Mouse (Mus musculus) heart, postnatal 0 days (tissue): ENCODE measurements around the gene Aox2. TPM values are rescaled to one million over a fixed set of nuclear protein-coding genes. Genes with fewer than 3 reads are reported as not detected.

Source experiments
- ATAC-seq: fragments of 200-750 bp; cut with Nextera tagmentation; 2 replicates; pipeline ENCODE4 v1.8.0; 2017; ENCODE audit warnings: low read depth, moderate number of reproducible peaks, moderate library complexity; ENCODE audit not compliant: insufficient read depth
- DNase-seq: peaks from one replicate; pipeline ENCODE4 v3.0.0-alpha.2; 2016; ENCODE audit warnings: low spot score
- H3K27ac ChIP-seq: fragments of 300-500 bp; sonication (generic); 2 replicates; pipeline ENCODE4 v1.5.1; 2014; ENCODE audit warnings: low read depth, mild to moderate bottlenecking
- H3K27me3 ChIP-seq: fragments of 300-500 bp; sonication (generic); 2 replicates; pipeline ENCODE4 v1.6.1; 2014; ENCODE audit warnings: low read length, mixed read lengths; ENCODE audit not compliant: control insufficient read depth, insufficient read depth
- H3K36me3 ChIP-seq: fragments of 300-500 bp; sonication (generic); replicated peaks from 2 replicates; pipeline ENCODE4 v1.6.1; 2014; ENCODE audit warnings: low read length, mixed read lengths; ENCODE audit not compliant: control insufficient read depth, insufficient read depth
- H3K4me1 ChIP-seq: fragments of 300-500 bp; sonication (generic); 2 replicates; pipeline ENCODE4 v1.6.1; 2014; ENCODE audit warnings: antibody characterized with exemption; ENCODE audit not compliant: control insufficient read depth, insufficient read depth
- H3K4me2 ChIP-seq: fragments of 300-500 bp; sonication (generic); 2 replicates; pipeline ENCODE4 v1.6.1; 2014; ENCODE audit warnings: low read depth, mild to moderate bottlenecking, low read length, moderate library complexity
- H3K4me3 ChIP-seq: fragments of 300-500 bp; sonication (generic); 2 replicates; pipeline ENCODE4 v1.5.1; 2014; ENCODE audit warnings: low read depth, low read length
- H3K9ac ChIP-seq: fragments of 300-500 bp; sonication (generic); replicated peaks from 2 replicates; pipeline ENCODE4 v1.6.1; 2014; ENCODE audit warnings: low read depth, low read length, mixed read lengths
- H3K9me3 ChIP-seq: fragments of 300-500 bp; sonication (generic); replicated peaks from 2 replicates; pipeline ENCODE4 v1.6.1; 2016; ENCODE audit warnings: low read length; ENCODE audit not compliant: control insufficient read depth
- CTCF ChIP-seq: IDR thresholded peaks from 2 replicates; pipeline ENCODE4 v1.5.1; 2016; ENCODE audit warnings: antibody characterized with exemption, control low read depth, low read depth
- EP300 ChIP-seq: IDR thresholded peaks from 2 replicates; pipeline ENCODE4 v1.6.1; 2016; ENCODE audit warnings: antibody characterized with exemption, low read depth
- WGBS: fragments of 180-500 bp; shearing (Covaris S2); extraction: QIAGEN DNeasy Blood & Tissue Kit; methylation state at CpG from one replicate; pipeline ENCODE4 v1.1.7; 2014; 5-methylcytosine and 5-hydroxymethylcytosine counted together
- polyA plus RNA-seq: library from polyadenylated mRNA; unstranded; fragments of >200 nt; fragmentation: Nextera tagmentation; extraction: Ambion mirVana; gene quantifications from 2 replicates; pipeline ENCODE4 v1.2.1, GENCODE M21; 2015
- total RNA-seq: library from RNA; depleted of rRNA; stranded (reverse); fragments of >200 nt; gene quantifications from 2 replicates; pipeline ENCODE4 v1.2.3, GENCODE M21; 2014; ENCODE audit warnings: low replicate concordance

Aox2 gene
- total and polyA plus RNA-seq, 2 experiments from 2014 or later = 0.08 TPM; not detected in 1

- Histone ChIP-seq H3K9ac (no peak overlapping the region), H3K4me2 (no peak overlapping the region), H3K36me3 (no peaks in the 10 kb centered on the region), H3K27me3 (no peaks in the 10 kb centered on the region), H3K27ac (no peak overlapping the region), H3K9me3 (no peaks in the 10 kb centered on the region), H3K4me1 (no peaks in the 10 kb centered on the region), H3K4me3 (no peak overlapping the region)
- ATAC-seq (no peak), DNase-seq (no peak)
- TF ChIP-seq EP300 (no peak), CTCF (no peak)
- 57% methylated on average over 8 of the region's 8 CpGs for WGBS
Measured at GRCm38 (mm10) chr1:58307181-58307580, 29.1 kb downstream of the Aox2 start.

GRCm38 (mm10) chr1:58308594-58308993 lies 30.5 kb downstream of the Aox2 start:
- ATAC-seq = no peak
- WGBS = 79% methylated on average over 8 of the region's 8 CpGs
- Histone ChIP-seq H3K9ac (no peak overlapping the region), H3K4me1 (no peaks in the 10 kb centered on the region), H3K27ac (no peak overlapping the region), H3K27me3 (no peaks in the 10 kb centered on the region), H3K36me3 (no peaks in the 10 kb centered on the region), H3K9me3 (no peaks in the 10 kb centered on the region), H3K4me2 (no peak overlapping the region), H3K4me3 (no peak overlapping the region)
- TF ChIP-seq EP300 (no peak), CTCF (no peak)
- no peak for DNase-seq

DNA sequence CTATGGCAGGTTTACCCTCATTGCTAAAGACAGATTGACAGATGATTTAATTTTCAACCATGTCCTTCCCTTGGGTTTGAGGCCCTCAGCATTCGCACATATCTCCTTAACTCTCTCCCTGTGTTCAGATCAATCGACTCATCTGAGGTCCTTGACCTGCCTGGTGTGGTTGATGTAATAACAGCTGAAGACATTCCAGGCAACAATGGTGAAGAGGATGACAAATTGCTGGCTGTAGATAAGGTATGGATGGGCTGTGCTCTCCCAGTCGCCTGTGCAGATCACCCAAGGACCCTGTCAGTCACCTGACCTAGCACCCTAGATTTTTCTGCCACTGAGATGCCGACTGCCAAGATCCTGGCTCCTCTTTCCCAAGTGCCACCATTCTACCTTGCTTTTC lies 31.7 kb downstream of the Aox2 start:
- Histone ChIP-seq H3K9me3 (no peaks in the 10 kb centered on the region), H3K4me2 (no peak overlapping the region), H3K27me3 (no peaks in the 10 kb centered on the region), H3K9ac (no peak overlapping the region), H3K4me3 (no peak overlapping the region), H3K27ac (no peak overlapping the region), H3K36me3 (no peaks in the 10 kb centered on the region), H3K4me1 (no peaks in the 10 kb centered on the region)
- ATAC-seq (no peak), DNase-seq (no peak)
- TF ChIP-seq EP300 (no peak), CTCF (no peak)
- 35% methylated on average over 4 of the region's 4 CpGs for WGBS

GRCm38 (mm10) chr1:58311221-58311864 lies 33.2 kb downstream of the Aox2 start:
- H3K4me3 ChIP-seq = no peak overlapping the region
- ATAC-seq (no peak), DNase-seq (no peak)
- no peak overlapping the region for H3K9ac ChIP-seq
- no peaks in the 10 kb centered on the region for H3K4me1 ChIP-seq
- WGBS = 51% methylated on average over 7 of the region's 7 CpGs
- no peaks in the 10 kb centered on the region for H3K9me3 ChIP-seq
- H3K36me3 ChIP-seq = no peaks in the 10 kb centered on the region
- H3K27ac ChIP-seq = no peak overlapping the region
- H3K4me2 ChIP-seq = no peak overlapping the region
- no peaks in the 10 kb centered on the region for H3K27me3 ChIP-seq
- no peak for TF ChIP-seq CTCF
- TF ChIP-seq EP300 = no peak

DNA sequence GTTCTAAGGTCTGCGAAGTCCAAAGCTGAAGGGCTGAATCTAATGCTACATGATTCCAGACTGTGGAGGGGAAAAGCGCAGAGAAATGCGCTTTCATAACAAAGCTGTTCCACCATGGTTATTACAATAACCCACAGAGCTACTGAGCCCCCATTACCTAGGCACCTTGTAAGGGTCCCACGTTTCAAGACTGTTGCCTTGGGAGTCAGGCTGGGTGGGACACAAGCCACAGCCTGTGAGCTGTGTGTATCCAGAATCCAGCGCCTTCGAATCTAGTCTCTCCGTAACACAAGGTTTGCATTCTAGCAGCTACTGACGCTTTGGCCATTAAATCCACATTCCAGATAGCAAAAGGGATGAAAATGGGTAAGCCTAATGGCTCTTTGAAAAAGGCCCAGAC lies 35.0 kb downstream of the Aox2 start:
- 81% methylated on average over 8 of the region's 8 CpGs for WGBS
- Histone ChIP-seq H3K36me3 (no peaks in the 10 kb centered on the region), H3K9me3 (no peaks in the 10 kb centered on the region), H3K27ac (no peak overlapping the region), H3K4me1 (no peaks in the 10 kb centered on the region), H3K4me3 (no peak overlapping the region), H3K27me3 (no peaks in the 10 kb centered on the region), H3K9ac (no peak overlapping the region), H3K4me2 (no peak overlapping the region)
- no peak for ATAC-seq
- no peak for DNase-seq
- TF ChIP-seq EP300 (no peak), CTCF (no peak)

DNA sequence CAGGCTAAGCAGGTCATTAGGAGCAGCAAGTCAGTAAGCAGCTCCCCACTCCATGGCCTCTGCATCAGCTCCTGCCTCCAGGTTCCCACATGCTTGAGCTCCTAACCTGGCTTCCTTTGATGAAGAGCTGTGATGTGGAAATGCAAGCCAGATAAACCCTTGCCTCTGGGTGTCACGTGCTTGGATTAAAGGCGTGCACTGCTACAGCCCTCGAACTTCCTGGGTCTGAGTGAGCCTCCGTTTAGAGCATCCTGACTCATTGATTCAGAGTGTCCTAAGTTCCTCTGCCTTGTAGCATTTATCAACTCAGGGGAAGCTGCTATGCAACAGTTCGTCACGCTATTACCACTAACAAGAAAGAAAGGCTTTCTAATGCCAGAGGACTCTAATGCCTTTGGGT lies 37.4 kb downstream of the Aox2 start:
- no peaks in the 10 kb centered on the region for H3K27me3 ChIP-seq
- 61% methylated on average over 6 of the region's 6 CpGs for WGBS
- DNase-seq (no peak), ATAC-seq (no peak)
- H3K4me1 ChIP-seq = no peaks in the 10 kb centered on the region
- no peaks in the 10 kb centered on the region for H3K9me3 ChIP-seq
- H3K4me2 ChIP-seq = no peak overlapping the region
- TF ChIP-seq CTCF (no peak), EP300 (no peak)
- no peaks in the 10 kb centered on the region for H3K36me3 ChIP-seq
- H3K4me3 ChIP-seq = no peak overlapping the region
- H3K27ac ChIP-seq = no peak overlapping the region
- no peak overlapping the region for H3K9ac ChIP-seq
